In the genomic region with DNA sequence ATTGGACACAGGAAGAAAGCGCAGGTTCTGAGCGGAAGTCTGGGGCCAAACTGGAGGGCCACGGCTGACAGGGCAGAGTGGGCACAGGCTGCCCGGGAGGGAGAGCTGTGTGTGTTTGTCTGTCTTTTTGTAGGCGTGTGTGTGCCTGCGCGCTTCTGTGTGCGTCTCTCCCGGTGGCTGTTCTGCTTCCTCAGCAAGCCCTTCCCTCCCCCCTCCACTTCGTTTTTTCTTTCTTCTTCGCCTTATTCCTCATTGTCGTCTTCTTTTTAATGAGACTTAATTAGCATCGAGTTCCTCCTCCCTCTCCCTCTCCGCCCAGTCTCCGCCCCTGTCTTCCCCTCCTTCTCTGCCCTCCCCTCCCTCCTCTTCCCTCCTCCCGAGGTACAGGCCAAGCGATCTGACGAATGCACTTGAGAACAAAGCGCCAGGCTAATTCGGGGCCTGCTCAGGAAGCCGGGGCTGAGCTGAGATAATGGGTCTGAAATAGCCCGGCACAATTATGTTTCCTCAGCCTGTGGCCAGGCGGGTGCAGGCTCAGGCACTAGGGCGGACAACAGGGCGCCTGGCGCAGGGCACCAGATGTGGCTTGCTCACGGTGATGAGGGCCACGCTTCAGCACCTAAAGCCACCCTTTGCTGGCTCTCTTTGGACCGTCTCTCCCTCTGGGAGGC, we compare ENCODE assay signal across 8 mouse cellular contexts.
DNase-seq lines count a peak whose midpoint lies in the region; ATAC-seq and TF ChIP-seq lines count a peak whose summit lies in the region.

No protein-coding gene starts in this region.

- no peaks in the 10 kb centered on the region for H3K36me3 ChIP-seq in MEL (ENCODE audit: control insufficient read depth in 1 of 2, insufficient read depth in 2 of 2, low read length in 2 of 2)
- no peaks in the 10 kb centered on the region for H3K36me3 ChIP-seq in forebrain, embryonic 13.5 days (ENCODE audit: poor library complexity, severe bottlenecking)
- H3K36me3 ChIP-seq in heart, postnatal 0 days (replicated peaks; ENCODE audit: control insufficient read depth, insufficient read depth, low read length) = no peaks in the 10 kb centered on the region
- no peaks in the 10 kb centered on the region for H3K36me3 ChIP-seq in liver, embryonic 13.5 days

- DNase-seq in MEL (ENCODE audit: low read depth, low spot score) = peak; percentile 65
- DNase-seq in heart, postnatal 0 days (ENCODE audit: low spot score) = peak; percentile 90
- DNase-seq in kidney, postnatal 25 days = peak; percentile 74 to 89
- peak; percentile 11 for DNase-seq in liver, embryonic 13.5 days
- DNase-seq in natural killer cell, adult 2 months (ENCODE audit: low spot score in 2 of 2) = peak; percentile 2 to 5
- DNase-seq in yolk sac, embryonic 10.5 days (ENCODE audit: low spot score) = peak; percentile 64

- no peaks in the 10 kb centered on the region for H3K9me3 ChIP-seq in MEL (replicated peaks; ENCODE audit: insufficient read depth, low read length)
- H3K9me3 ChIP-seq in forebrain, embryonic 13.5 days (replicated peaks) = no peaks in the 10 kb centered on the region
- H3K9me3 ChIP-seq in heart, postnatal 0 days (replicated peaks; ENCODE audit: control insufficient read depth, low read length) = no peaks in the 10 kb centered on the region
- no peaks in the 10 kb centered on the region for H3K9me3 ChIP-seq in liver, embryonic 13.5 days (replicated peaks)

- no peak for TF ChIP-seq RAD21 in MEL (IDR thresholded peaks at IDR 0.05; ENCODE audit: low read depth, low read length)

- peak overlapping the region; percentile 47 for H3K9ac ChIP-seq in MEL (ENCODE audit: control insufficient read depth, low read depth, low read length, poor library complexity, severe bottlenecking)
- H3K9ac ChIP-seq in forebrain, embryonic 13.5 days = peak overlapping the region; percentile 54
- peak overlapping the region; percentile 46 for H3K9ac ChIP-seq in heart, postnatal 0 days (replicated peaks; ENCODE audit: low read depth, low read length)
- no peak overlapping the region for H3K9ac ChIP-seq in liver, embryonic 13.5 days

- peak; percentile 88 for ATAC-seq in forebrain, embryonic 13.5 days
- peak; percentile 93 for ATAC-seq in heart, postnatal 0 days (ENCODE audit: insufficient read depth, low read depth)
- peak; percentile 76 for ATAC-seq in liver, embryonic 13.5 days (ENCODE audit: low read depth)

- no peaks in the 10 kb centered on the region for H3K4me1 ChIP-seq in MEL (ENCODE audit: control insufficient read depth in 1 of 2, insufficient read depth in 2 of 2, low read length in 2 of 2)
- peaks cover 13% of the 10 kb centered on the region for H3K4me1 ChIP-seq in brown adipose tissue, adult 24 weeks (ENCODE audit: control insufficient read depth, insufficient read depth, insufficient read length, low read length)
- peaks cover 43% of the 10 kb centered on the region for H3K4me1 ChIP-seq in forebrain, embryonic 13.5 days
- H3K4me1 ChIP-seq in heart, postnatal 0 days (ENCODE audit: control insufficient read depth, insufficient read depth) = peaks cover 5% of the 10 kb centered on the region; the same call in 1 of the 2 replicates
- 0 out of 2 replicates have a peak, but pooled peaks cover 3% of the 10 kb centered on the region for H3K4me1 ChIP-seq in liver, embryonic 13.5 days (replicated peaks)

- WGBS in forebrain, embryonic 13.5 days = 20% methylated on average over 27 of the region's 29 CpGs
- WGBS in heart, postnatal 0 days = 25% methylated on average over 29 of the region's 29 CpGs
- WGBS in liver, embryonic 13.5 days (ENCODE audit: insufficient replicate concordance) = 21% methylated on average over 29 of the region's 29 CpGs

- TF ChIP-seq POLR2A in MEL (IDR thresholded peaks at IDR 0.05; ENCODE audit: control insufficient read depth in 1 of 2, insufficient read depth in 1 of 2, low read depth in 1 of 2, low read length in 2 of 2, poor library complexity in 1 of 2) = no peak

- no peak for TF ChIP-seq EP300 in MEL (IDR thresholded peaks at IDR 0.05; ENCODE audit: low read depth in 1 of 2, low read length in 2 of 2)
- peak; percentile 58 for TF ChIP-seq EP300 in heart, postnatal 0 days (IDR thresholded peaks at IDR 0.05; ENCODE audit: low read depth)

- no peak for TF ChIP-seq CTCF in MEL (IDR thresholded peaks at IDR 0.05 in 2 of 3, conservative IDR thresholded peaks at IDR 0.05 in 1 of 3; ENCODE audit: control insufficient read depth in 1 of 3, insufficient read depth in 1 of 3, low read depth in 2 of 3, low read length in 3 of 3, poor library complexity in 1 of 3, severe bottlenecking in 1 of 3)
- no peak for TF ChIP-seq CTCF in heart, postnatal 0 days (IDR thresholded peaks at IDR 0.05; ENCODE audit: low read depth)

- peak overlapping the region; percentile 43 to 46; a peak in 3 of 4 replicates for H3K4me3 ChIP-seq in MEL (ENCODE audit: control insufficient read depth in 1 of 2, insufficient read depth in 1 of 2, low read depth in 2 of 2, low read length in 2 of 2)
- H3K4me3 ChIP-seq in brown adipose tissue, adult 24 weeks (ENCODE audit: insufficient read depth, low read depth, low read length) = peak overlapping the region; percentile 55
- 0 out of 2 replicates have a peak overlapping the region, but pooled peaks have one; percentile 2 for H3K4me3 ChIP-seq in forebrain, embryonic 13.5 days
- H3K4me3 ChIP-seq in heart, postnatal 0 days (ENCODE audit: low read depth, low read length) = peak overlapping the region; percentile 28
- H3K4me3 ChIP-seq in liver, embryonic 13.5 days (replicated peaks) = peak overlapping the region; percentile 34

- no peaks in the 10 kb centered on the region for H3K79me2 ChIP-seq in MEL (ENCODE audit: control insufficient read depth, insufficient read depth, low read length, poor library complexity)

- H3K4me2 ChIP-seq in forebrain, embryonic 13.5 days = peak overlapping the region; percentile 46
- peak overlapping the region; percentile 60 for H3K4me2 ChIP-seq in heart, postnatal 0 days (ENCODE audit: low read depth, low read length)
- peak overlapping the region; percentile 57 for H3K4me2 ChIP-seq in liver, embryonic 13.5 days

- H3K27ac ChIP-seq in MEL (ENCODE audit: control insufficient read depth, low read depth, low read length) = no peak overlapping the region
- H3K27ac ChIP-seq in brown adipose tissue, adult 24 weeks (replicated peaks; ENCODE audit: low read depth, low read length) = peak overlapping the region; percentile 98
- H3K27ac ChIP-seq in forebrain, embryonic 13.5 days = peak overlapping the region; percentile 97
- peak overlapping the region; percentile 96 for H3K27ac ChIP-seq in heart, postnatal 0 days (ENCODE audit: low read depth)
- H3K27ac ChIP-seq in liver, embryonic 13.5 days = peak overlapping the region; percentile 53

- no peaks in the 10 kb centered on the region for H3K27me3 ChIP-seq in MEL (ENCODE audit: control insufficient read depth in 1 of 2, insufficient read depth in 2 of 2, low read length in 2 of 2)
- peaks cover 3% of the 10 kb centered on the region; the same call in 1 of the 2 replicates for H3K27me3 ChIP-seq in forebrain, embryonic 13.5 days
- no peaks in the 10 kb centered on the region for H3K27me3 ChIP-seq in heart, postnatal 0 days (ENCODE audit: control insufficient read depth, insufficient read depth, low read length)
- H3K27me3 ChIP-seq in liver, embryonic 13.5 days = peaks cover 12% of the 10 kb centered on the region

TF ChIP-seq in MEL, 35 proteins besides CTCF, POLR2A, EP300 and RAD21:
- TF ChIP-seq GATA1 (IDR thresholded peaks at IDR 0.05; ENCODE audit: low read depth, low read length) (no peak), MAZ (IDR thresholded peaks at IDR 0.05; ENCODE audit: low read depth, low read length) (peak; percentile 69; the same call in 1 of the 2 replicates)

Comparison
In these comparisons a context has a peak if more than half of its experiments do, and no peak if none do; other contexts are left out.
1. DNase-seq: peak in every context shown above with its lines; median percentile 90 in heart, postnatal 0 days; 82 in kidney, postnatal 25 days; 65 in MEL; 64 in yolk sac, embryonic 10.5 days; 11 in liver, embryonic 13.5 days; 4 in natural killer cell, adult 2 months.
2. H3K4me3 ChIP-seq: peak in every context shown above with its lines; median percentile 55 in brown adipose tissue, adult 24 weeks; 44 in MEL; 34 in liver, embryonic 13.5 days; 28 in heart, postnatal 0 days; 2 in forebrain, embryonic 13.5 days.